In genomic region chr4:115964446-115964845, GRCm38 (mm10) we compare ENCODE assay signal across 22 mouse cellular contexts. TPM values are rescaled to one million over a fixed set of nuclear protein-coding genes. Genes with fewer than 3 reads are reported as not detected.
DNase-seq lines count a peak whose midpoint lies in the region; ATAC-seq and TF ChIP-seq lines count a peak whose summit lies in the region.
"Had no signal": no experiment of that assay in that cellular context is flagged by ENCODE, and none has a peak within 500 bp of the region (broad histone marks: within the 10 kb centered on the region; RNA-seq: fewer than 3 reads in every experiment).

No protein-coding gene starts in this region.

- H3K36me3 ChIP-seq in lung, embryonic 14.5 days (ENCODE audit: insufficient read depth) = no peaks in the 10 kb centered on the region
- H3K36me3 ChIP-seq in embryonic facial prominence, embryonic 10.5 days (replicated peaks) = no peaks in the 10 kb centered on the region
- H3K36me3 ChIP-seq: forebrain, embryonic 15.5 days; heart, embryonic 15.5 days; midbrain, embryonic 13.5 days had no signal

- H3K9ac ChIP-seq in lung, embryonic 14.5 days = no peak overlapping the region
- H3K9ac ChIP-seq: forebrain, embryonic 15.5 days; heart, embryonic 15.5 days; midbrain, embryonic 13.5 days had no signal

- no peaks in the 10 kb centered on the region for H3K4me1 ChIP-seq in cerebellum, adult 2 months (ENCODE audit: control insufficient read depth, insufficient read depth, low read length)
- H3K4me1 ChIP-seq in lung, embryonic 14.5 days (ENCODE audit: insufficient read depth) = no peaks in the 10 kb centered on the region
- peaks cover 46% of the 10 kb centered on the region for H3K4me1 ChIP-seq in embryonic facial prominence, embryonic 10.5 days

- no peak for TF ChIP-seq CTCF in cerebellum, adult 2 months (IDR thresholded peaks at IDR 0.05; ENCODE audit: borderline replicate concordance, insufficient read depth, low read depth, low read length)
- no peak for TF ChIP-seq CTCF in lung, embryonic 14.5 days (IDR thresholded peaks at IDR 0.05; ENCODE audit: low read depth)

- H3K4me2 ChIP-seq in lung, embryonic 14.5 days = no peak overlapping the region
- H3K4me2 ChIP-seq: forebrain, embryonic 15.5 days; heart, embryonic 15.5 days had no signal

- H3K27me3 ChIP-seq in cerebellum, adult 2 months (ENCODE audit: control insufficient read depth, insufficient read depth, low read length) = peaks cover 3% of the 10 kb centered on the region; the same call in 1 of the 2 replicates
- H3K27me3 ChIP-seq in lung, embryonic 14.5 days (ENCODE audit: insufficient read depth, low read length) = peaks cover 68% of the 10 kb centered on the region
- H3K27me3 ChIP-seq in embryonic facial prominence, embryonic 10.5 days (replicated peaks; ENCODE audit: low read depth, poor library complexity, severe bottlenecking) = peaks cover 100% of the 10 kb centered on the region

- no peaks in the 10 kb centered on the region for H3K9me3 ChIP-seq in lung, embryonic 14.5 days (ENCODE audit: low read depth, low read length)
- no peaks in the 10 kb centered on the region for H3K9me3 ChIP-seq in embryonic facial prominence, embryonic 10.5 days
- H3K9me3 ChIP-seq: forebrain, embryonic 15.5 days; heart, embryonic 15.5 days; midbrain, embryonic 13.5 days had no signal

- ATAC-seq in lung, embryonic 14.5 days (ENCODE audit: insufficient read depth) = 0 out of 2 replicates have a peak, but pooled peaks have one; percentile 19
- ATAC-seq: forebrain, embryonic 15.5 days; hindbrain, embryonic 16.5 days; intestine, embryonic 16.5 days; midbrain, embryonic 13.5 days; Patski had no signal

- H3K4me3 ChIP-seq in cerebellum, adult 2 months (replicated peaks; ENCODE audit: insufficient read depth, low read depth, low read length) = no peak overlapping the region
- H3K4me3 ChIP-seq in lung, embryonic 14.5 days (ENCODE audit: low read depth, low read length) = no peak overlapping the region
- H3K4me3 ChIP-seq in embryonic facial prominence, embryonic 10.5 days = no peak overlapping the region
- H3K4me3 ChIP-seq: forebrain, embryonic 15.5 days; heart, adult 2 months; heart, embryonic 15.5 days had no signal

- no peak overlapping the region for H3K27ac ChIP-seq in cerebellum, adult 2 months (ENCODE audit: insufficient read depth, low read length)
- H3K27ac ChIP-seq in lung, embryonic 14.5 days (ENCODE audit: low read depth) = no peak overlapping the region
- no peak overlapping the region for H3K27ac ChIP-seq in embryonic facial prominence, embryonic 10.5 days (replicated peaks)
- H3K27ac ChIP-seq: forebrain, embryonic 15.5 days; heart, adult 2 months; heart, embryonic 15.5 days; kidney, postnatal 0 days; macrophage; midbrain, embryonic 13.5 days had no signal

- WGBS in cerebellum, adult 2 months = 29% methylated on average over 5 of the region's 5 CpGs
- WGBS in lung, embryonic 14.5 days = 15% methylated on average over 5 of the region's 5 CpGs
- WGBS in embryonic facial prominence, embryonic 10.5 days = 6% methylated on average over 5 of the region's 5 CpGs

- peak; percentile 34 to 36 for DNase-seq in cerebellum, postnatal 10 days
- DNase-seq in cerebellum, adult 2 months = no peak
- DNase-seq in lung, embryonic 14.5 days = peak; percentile 72
- DNase-seq in lung, postnatal 25 days (ENCODE audit: low spot score) = no peak
- peak; percentile 61 for DNase-seq in 3T3-L1 (ENCODE audit: low read depth, low spot score)
- peak; percentile 24 for DNase-seq in NIH3T3 (ENCODE audit: low read depth)
- no peak for DNase-seq in embryonic facial prominence, embryonic 10.5 days (ENCODE audit: low spot score)
- DNase-seq in cerebellum, postnatal 25 days = no peak
- DNase-seq: cerebellum, adult 9-11 months; gastrocnemius, postnatal 25 days; heart, adult 2 months; right cerebral cortex, postnatal 25 days had no signal

- no peak for TF ChIP-seq POLR2A in cerebellum, adult 2 months (IDR thresholded peaks at IDR 0.05; ENCODE audit: borderline replicate concordance, insufficient read depth, low read length)

RNA-seq across cellular contexts. Expression of gene Dmbx1, which starts 24.7 kb away (rescaled TPM):
- 1.3 TPM in 2 replicates for polyA plus RNA-seq in cerebellum, adult 2 months (2012; rRNA removed)
- not detected in 2 replicates for polyA plus RNA-seq in lung, embryonic 14.5 days (2014; fragmentation: Nextera tagmentation; extraction: Ambion mirVana)
- 1.7 and 2.5 TPM in 2 replicates for polyA plus RNA-seq in embryonic facial prominence, embryonic 10.5 days (2016; fragmentation: Nextera tagmentation; extraction: Ambion mirVana)
- polyA plus RNA-seq: heart, adult 2 months; intestine, embryonic 16.5 days; kidney, postnatal 0 days; liver, adult 2 months; macrophage; Patski; stomach, embryonic 16.5 days had no signal

RNA-seq across cellular contexts. Expression of gene Faah, which starts 53.3 kb away (rescaled TPM):
- 61.8 TPM in 2 replicates for polyA plus RNA-seq in cerebellum, adult 2 months (2012; rRNA removed)
- polyA plus RNA-seq in lung, embryonic 14.5 days (2014; fragmentation: Nextera tagmentation; extraction: Ambion mirVana) = 6.3 and 8.0 TPM in 2 replicates
- polyA plus RNA-seq in embryonic facial prominence, embryonic 10.5 days (2016; fragmentation: Nextera tagmentation; extraction: Ambion mirVana) = 2.3 and 2.4 TPM in 2 replicates

Comparison
In these comparisons a context has a peak if more than half of its experiments do, and no peak if none do; other contexts are left out.
1. DNase-seq: peak in cerebellum, postnatal 10 days (2 of 2), lung, embryonic 14.5 days (single experiment), 3T3-L1 (single experiment) and NIH3T3 (single experiment); none in cerebellum, adult 2 months (0 of 2), lung, postnatal 25 days (single experiment), embryonic facial prominence, embryonic 10.5 days (single experiment) and cerebellum, postnatal 25 days (0 of 2).